Mouse (Mus musculus): ENCODE measurements around the gene Galnt16.

DNA sequence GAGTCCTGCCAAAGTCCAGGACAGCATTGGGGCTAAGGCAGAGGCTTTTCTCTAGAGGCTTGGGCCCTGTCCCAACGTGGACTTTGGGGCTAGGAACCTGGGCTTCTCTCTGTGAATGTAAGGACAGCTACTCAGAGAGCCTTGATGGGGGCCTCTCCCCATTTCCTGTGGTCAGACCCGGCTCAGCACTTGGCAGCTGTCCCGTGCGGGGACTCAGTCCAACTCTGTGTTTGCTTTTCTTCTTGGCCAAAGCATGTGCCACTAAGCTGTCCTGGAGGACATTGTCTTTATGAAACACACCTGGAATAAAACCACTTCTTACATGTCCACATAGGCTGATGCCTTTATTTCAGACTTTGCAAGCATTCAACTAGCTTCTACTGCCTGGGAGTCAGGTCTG, 85.5 kb downstream of the Galnt16 start:
- TF ChIP-seq USF2 (IDR thresholded peaks at IDR 0.05; ENCODE audit: borderline replicate concordance in 1 of 2, insufficient read depth in 1 of 2, low read depth in 1 of 2, low read length in 2 of 2) (no peak), BHLHE40 (IDR thresholded peaks at IDR 0.05; ENCODE audit: borderline replicate concordance, low read depth, low read length) (no peak), EP300 (IDR thresholded peaks at IDR 0.05; ENCODE audit: low read depth in 1 of 2, low read length in 2 of 2) (no peak), RAD21 (IDR thresholded peaks at IDR 0.05; ENCODE audit: low read depth, low read length) (no peak), CTCF (IDR thresholded peaks at IDR 0.05 in 2 of 3, conservative IDR thresholded peaks at IDR 0.05 in 1 of 3; ENCODE audit: control insufficient read depth in 1 of 3, insufficient read depth in 1 of 3, low read depth in 2 of 3, low read length in 3 of 3, poor library complexity in 1 of 3, severe bottlenecking in 1 of 3) (no peak), USF1 (IDR thresholded peaks at IDR 0.05; ENCODE audit: low read depth, low read length) (no peak), POLR2A (IDR thresholded peaks at IDR 0.05; ENCODE audit: control insufficient read depth in 1 of 2, insufficient read depth in 1 of 2, low read depth in 1 of 2, low read length in 2 of 2, poor library complexity in 1 of 2) (no peak), POLR2AphosphoS2 (IDR thresholded peaks at IDR 0.05; ENCODE audit: low read length) (no peak)
